Mouse (Mus musculus): ENCODE results near the gene Igsf8.

Igsf8 gene

DNA sequence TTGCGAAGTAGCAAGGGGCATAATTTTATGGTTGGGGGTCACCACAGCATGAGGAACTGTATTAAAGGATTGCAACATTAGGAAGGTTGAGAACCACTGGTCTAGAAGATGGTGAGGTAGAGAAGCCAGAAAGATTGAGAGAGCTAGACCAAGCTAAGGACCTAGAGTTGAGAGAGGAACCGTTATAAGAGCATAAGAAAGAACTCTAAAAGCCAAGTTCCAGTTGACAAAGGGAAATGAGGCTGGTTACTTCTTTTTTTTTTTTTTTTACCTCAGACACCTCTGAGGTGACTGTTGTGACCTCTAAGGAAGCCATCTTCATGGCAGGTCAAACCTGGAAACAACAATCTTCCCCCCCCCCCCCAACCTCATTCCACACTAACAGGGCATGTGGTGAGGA is 43.7 kb downstream of the Igsf8 start:
- no peak for DNase-seq

DNA sequence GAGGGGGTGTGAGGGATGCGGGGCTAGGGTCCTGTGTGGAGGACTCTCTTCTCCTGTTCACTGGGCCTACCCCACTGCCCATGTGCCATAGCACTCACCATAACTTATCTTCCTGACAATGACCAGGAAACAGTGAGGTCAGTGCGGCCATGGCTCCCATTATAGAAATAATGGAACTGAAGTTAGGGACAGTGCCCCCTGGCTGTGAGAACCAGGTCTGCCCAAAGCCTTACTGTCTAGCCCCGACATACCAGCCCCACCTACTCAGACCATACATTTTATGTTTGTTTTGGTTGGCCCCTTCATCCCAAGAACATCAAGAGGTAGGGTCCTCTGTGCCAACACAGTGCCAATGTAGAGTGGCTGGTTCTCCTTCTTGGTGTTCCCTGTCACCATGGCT is 44.2 kb downstream of the Igsf8 start:
- DNase-seq = peak; percentile 26 to 39

DNA sequence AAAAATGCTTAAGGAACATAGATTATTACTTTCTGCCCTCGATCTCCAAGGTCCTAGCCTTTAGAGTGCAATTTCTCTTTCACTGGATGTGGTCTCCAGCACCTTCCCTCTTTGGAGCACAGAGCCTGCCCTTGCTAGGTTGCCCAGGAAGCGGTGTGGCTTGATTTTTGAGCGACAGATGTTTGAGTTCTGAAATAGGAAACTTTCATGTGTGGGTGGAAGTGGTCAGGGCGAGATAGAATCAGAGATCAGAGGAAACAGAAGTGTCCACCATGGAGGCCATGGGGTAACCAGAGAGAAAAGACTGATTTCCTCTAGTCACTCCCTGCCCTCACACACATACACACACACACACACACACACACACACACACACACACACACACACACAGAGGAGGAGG is 44.8 kb downstream of the Igsf8 start:
- no peak for DNase-seq

DNA sequence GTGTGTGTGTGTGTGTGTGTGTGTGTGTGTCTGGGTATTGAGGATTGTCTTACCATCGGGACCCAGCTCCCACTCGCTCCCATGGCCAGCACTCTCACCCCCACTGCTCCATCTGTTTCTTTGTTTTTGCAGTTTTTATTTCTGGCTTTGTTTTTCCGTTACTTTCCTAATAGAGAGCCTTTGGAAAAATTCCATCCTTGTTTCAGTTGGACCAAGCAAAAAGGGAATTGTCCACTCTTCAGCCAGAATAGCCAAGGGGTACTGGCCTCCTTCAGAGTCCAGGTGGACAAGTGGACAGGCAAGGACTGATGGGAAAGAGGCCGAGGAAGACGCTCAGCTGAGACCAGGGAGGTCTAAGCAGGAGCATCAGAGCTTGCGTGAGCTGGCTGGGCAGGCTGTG is 45.4 kb downstream of the Igsf8 start:
- no peak for DNase-seq

- no peak for DNase-seq
Observed at GRCm38 (mm10) chr1:172307936-172308335, 46.5 kb downstream of the Igsf8 start.

- no peak for DNase-seq
Observed at GRCm38 (mm10) chr1:172308409-172308808, 47.0 kb downstream of the Igsf8 start.

DNA sequence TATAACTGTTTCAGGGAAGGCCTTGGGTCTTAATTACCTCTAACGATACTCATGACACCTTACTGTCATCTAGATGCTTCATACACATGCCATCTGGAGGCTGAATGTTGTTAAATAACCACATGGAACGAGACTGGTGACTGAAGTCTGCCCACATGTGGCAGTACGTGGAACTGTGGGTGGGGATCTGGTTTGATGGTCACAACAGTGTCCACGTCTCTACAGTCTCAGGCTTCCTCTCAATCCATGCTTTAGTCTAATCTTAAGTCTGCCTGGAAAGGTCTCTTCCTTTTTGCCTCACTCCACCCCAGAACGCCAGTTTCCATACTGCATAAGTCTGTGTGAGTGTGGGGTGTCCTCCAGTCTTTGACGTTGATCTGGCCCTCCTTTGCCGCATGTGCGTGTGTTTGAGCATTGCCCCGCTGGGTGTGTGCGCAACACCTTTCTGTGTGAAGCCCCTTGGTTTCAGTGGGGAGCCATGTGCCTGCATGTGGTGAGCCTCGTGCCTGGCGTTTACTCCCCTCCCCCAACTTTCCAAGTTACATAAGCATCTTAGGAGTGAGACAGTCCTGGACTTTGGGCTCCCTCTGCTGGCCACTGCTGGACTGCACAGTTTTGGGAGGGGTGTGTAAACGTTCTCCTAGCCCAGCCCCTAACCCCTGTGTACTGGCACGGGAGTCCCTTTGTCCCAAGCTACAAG is 48.4 kb downstream of the Igsf8 start:
- DNase-seq = peak; percentile 89 to 91

DNA sequence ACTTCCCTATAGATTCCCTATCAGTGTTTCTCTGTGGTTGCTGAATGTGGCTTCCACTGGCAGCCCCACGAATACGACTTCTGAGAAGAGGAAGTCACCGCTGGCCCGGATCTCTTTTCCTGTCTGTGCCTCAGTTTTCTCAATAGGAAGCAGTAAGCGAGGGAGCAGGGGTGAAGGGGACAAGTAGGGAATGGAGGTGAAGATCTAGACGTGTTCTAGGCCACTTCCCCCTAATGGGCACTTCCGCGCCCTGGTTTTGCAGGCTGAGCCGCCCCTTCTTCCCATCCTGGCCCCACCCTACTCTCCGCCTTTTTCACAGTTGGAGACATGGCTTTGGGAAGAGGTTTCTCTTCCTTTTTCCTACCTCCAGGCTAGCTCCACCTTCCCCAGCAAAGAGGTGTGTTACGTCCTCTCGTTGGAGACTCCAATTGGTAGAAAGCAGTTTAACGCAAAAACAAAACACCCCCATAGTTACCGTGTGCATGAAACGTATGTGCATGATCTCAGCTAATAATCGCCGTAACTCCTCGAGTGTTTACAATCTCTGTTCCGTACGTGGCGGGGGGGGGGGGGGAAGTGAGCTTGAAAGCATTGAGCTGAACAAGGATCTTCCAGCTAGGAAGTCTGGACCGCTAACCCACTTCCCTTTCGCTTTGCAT is 49.9 kb downstream of the Igsf8 start:
- peak; percentile 42 to 43 for DNase-seq

DNA sequence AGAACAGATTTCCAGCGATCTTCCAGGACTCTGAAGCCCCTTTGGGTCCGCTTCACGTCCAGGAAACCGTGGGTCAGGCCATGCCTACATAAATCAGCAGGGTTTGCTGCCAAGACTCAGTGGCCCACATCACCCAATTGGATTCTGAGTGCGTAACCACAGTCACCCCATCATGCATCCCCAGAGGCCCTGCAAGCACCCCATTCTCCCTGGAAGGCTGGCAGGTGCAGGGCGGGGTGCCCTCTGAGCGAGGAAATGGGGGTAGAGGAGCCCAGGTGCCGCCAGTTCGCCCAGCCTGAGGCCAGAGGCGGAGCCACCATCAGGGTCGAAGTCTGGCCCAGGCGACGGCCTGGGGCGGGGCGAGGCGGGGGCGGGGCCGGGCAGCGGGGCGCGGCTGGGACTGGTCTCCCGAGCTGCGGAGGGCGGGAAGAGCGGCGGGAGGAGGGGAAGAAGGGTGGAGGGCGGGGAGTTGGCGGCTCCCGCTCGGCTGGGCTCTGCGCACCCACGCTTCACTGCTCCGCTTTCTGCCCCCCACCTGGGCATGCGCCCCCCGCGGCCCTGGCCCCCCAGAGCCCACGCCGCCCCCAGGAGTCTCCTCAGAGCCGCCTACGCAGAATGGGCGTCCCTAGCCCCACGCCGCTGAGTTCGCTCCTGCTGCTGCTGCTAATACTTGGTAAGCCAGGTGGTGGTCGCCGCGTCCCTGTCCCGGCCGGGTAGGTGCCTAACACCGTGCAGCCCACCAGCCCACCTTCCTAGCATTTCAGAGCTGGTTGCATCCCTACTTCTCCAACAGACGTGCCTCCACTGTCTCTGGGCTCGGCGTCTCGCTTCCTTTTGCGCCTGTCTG is 50.7 kb downstream of the Igsf8 start:
- peak; percentile 82 for DNase-seq

DNA sequence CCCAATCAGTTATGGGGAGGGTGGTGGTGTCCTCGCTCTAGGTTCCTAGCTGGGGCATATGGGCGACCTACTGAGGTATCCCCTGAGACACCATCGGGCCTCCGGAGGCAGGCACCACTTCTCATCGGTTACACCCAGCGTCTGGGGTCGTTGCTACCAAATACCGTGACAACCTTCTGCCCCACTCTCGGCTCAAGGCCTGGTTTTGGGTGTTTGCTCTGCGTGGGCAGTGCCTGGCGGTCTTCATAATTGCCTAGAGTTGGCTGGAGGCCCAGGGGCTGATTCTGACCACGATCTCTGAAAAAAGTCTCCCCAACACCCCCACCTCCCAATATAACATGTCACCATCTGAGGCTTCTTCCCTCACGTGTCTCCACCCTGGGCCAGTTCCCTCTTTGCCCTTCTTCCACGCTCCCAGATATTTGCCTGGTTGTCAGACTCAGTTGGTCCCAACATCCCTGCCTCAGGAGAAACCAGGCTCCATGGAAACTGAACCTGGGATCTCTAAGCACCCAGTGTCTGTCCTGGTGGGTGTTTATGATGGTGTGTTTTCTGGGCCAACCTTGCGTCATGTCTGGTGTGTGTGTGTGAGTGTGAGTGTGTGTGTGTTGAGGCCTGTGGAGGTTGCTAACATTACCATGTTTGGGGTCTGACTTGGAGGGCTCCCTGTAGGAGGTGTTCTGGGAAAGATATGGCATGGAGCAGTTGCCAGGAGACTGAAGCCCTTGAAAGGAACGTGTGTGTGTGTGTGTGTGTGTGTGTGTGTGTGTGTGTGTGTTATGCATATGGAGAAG is 51.5 kb downstream of the Igsf8 start:
- DNase-seq = peak; percentile 48 to 51

DNA sequence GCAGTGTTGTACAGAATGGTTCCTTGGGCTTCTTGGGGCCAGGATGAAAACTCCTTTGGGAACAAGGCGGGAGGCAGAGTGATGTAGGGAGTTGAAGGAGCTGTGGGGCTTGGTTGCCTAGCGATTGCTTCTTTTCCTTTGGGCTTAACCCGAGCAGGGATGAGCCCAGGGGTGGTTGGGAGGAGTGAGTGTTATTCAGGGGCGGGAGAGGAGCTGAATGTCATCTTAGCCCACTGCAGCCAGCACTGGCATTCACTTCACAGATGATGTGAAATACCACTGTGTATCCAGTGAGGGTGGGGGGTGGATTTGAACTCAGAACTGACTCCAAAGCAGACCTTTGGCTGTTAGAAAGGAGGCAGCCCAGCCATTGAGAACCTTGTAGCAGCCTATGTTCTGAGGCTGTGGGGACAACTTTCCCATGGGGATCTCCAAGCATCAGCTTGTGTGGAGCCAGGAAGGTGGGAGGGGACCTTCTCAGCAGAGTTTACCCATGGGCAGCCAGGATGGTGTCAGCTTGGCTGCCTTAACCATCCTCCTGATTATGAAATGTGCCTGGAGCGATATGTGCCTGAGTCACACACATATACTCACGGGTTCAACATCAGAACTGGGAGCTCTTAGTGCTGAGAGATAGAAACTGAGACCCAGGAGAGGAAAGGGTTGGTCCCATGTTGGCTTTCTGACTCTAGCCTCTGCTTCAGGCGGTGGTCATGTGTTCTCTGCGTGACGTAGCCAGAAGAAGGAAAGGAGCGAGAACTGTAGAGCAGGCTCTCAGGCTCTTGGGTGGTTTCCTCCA is 52.4 kb downstream of the Igsf8 start:
- DNase-seq = no peak

GRCm38 (mm10) chr1:172314911-172315310 is 53.5 kb downstream of the Igsf8 start:
- no peak for DNase-seq

DNA sequence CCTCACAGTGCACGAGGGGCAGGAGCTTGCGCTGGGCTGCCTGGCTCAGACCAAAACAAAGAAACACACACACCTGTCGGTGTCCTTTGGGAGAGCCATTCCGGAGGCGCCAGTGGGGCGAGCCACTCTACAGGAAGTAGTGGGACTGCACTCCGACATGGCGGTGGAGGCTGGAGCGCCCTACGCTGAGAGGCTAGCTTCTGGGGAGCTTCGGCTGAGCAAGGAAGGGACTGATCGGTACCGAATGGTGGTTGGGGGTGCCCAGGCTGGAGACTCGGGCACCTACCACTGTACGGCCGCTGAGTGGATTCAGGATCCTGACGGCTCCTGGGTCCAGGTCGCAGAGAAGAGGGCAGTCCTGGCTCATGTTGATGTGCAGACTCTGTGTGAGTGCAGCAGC is 56.0 kb downstream of the Igsf8 start:
- no peak for DNase-seq

- DNase-seq = no peak
Observed at GRCm38 (mm10) chr1:172317946-172318345, 56.5 kb downstream of the Igsf8 start.

GRCm38 (mm10) chr1:172318424-172319035 is 57.1 kb downstream of the Igsf8 start:
- no peak for DNase-seq

GRCm38 (mm10) chr1:172319346-172319745 is 57.9 kb downstream of the Igsf8 start:
- DNase-seq = no peak

DNA sequence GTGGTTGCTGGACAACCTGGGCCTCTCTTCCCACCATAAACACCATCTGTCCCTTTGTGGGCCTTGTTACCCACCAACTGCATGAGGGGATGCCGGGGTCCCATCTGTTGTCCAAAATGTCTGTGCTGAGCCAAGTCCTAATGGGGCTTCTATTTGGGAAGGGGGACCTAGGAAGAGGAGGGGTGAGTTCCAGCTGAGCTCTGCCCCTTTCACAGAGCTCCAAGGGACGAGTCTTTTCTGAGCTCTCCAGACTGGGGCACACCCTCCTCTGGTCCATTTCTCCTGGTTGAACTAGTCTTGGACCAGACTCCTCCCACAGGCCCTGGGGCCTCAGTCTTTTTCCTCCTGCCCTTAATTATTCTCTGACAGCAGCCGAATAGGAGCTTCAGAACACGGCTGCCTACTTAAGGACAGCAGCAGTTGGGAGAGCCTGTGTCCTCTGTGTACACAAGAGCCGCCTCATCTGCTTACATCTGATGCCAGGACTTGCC is 58.5 kb downstream of the Igsf8 start:
- DNase-seq = no peak

DNA sequence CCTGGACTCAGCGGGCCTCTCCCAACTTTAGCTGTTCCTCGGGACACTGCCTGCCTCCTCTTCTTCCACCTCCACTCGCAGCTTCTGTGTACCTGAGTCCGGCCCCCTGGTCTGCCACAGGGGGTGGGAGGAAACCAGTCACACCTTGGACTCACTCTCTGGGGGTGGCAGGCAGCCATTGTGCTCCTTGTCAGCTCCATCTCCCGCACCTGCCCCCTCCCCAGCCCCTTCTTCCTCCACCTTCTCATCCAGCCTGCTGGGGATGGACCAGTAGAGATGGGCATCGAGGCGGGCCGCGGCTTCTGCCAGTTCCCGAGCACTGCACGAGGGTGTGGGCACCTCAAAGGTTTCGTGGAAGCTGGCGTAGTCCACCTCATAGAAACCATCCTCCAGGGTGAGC is 61.3 kb downstream of the Igsf8 start:
- DNase-seq = no peak

DNA sequence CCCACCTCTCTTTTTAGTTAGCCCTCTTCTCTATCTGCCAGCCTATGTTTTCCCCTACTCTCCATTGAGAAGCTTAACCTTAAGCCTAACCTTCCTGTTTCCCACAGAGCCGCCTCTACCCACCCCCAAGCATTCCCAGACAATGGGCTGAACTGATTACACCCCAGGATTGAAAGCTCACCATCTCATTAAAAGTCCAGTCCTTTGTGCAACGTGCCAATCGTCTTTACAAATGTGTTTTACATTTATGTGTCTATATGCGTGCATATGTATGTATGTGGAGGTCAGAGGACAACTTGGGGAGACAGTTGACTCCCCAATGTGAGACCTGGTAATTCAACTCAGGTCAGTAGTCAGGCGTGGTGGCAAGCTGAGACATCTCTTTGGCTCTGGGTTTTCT is 61.9 kb downstream of the Igsf8 start:
- DNase-seq = no peak

DNA sequence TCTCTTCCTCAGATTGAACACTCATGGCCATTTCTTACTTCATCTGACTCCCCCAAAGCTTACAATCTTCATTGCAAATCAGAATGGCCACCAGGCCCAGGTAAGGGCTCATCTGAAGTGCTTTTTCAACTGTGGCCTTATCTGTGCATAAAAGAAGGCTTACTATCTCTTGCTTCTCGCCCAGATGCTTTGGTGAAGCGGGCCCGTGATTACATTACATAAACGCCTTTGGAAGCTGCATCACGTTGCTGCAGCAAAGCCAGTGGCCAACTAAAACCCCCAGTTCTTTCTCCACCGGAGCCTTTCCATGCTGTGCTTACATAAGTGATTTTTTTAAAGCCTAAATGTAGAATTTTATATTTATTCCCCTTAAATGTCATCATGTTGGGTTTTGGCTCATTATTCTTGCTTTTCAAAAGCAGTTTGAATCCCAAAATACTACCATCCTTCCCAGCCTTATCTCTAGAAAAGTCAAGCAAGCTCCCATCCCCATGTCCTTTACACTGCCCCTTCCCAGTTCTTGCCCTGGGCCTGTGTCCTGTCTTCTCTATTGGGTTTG is 62.4 kb downstream of the Igsf8 start:
- DNase-seq = no peak

DNA sequence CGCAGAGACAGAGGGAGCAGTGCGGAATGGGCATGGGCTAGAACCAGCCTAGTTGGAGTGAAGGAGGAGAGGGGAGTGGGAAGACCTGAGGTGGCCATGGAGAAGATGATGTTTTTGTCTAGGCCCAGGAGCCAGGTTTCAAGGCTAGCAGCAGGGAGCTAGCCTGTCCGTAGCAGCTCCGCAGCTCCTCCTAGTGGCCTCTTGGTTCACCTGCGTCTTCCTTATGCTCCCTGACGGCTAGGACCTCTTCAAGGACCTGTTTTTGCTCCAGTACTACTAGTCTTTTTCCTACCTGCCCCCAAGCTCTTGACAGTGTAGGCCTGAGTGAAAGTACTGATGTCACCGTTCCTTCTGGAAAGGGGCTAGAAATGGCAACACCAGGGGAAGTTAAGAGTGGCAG is 63.3 kb downstream of the Igsf8 start:
- peak; percentile 79 to 80 for DNase-seq
